Mouse (Mus musculus) left cerebral cortex, postnatal 4 days (tissue): ENCODE data around the gene Foxn2. TPM values are rescaled to one million over a fixed set of nuclear protein-coding genes. Genes with fewer than 3 reads are reported as not detected.
A peak's percentile ranks its signal among the peaks of the same experiment; 100 is the strongest.
"Not testable (repeated sequence)": the region's sequence is repeated elsewhere in the genome, so short reads cannot be mapped to it uniquely, and the experiment has no call there.

Source experiments
- DNase-seq: peaks from one replicate; pipeline ENCODE4 v3.0.0-alpha.2; 2022
- intact Hi-C: fragments of 180-260 bp; cut with DNase I; formaldehyde crosslinking; loops from one replicate; pipeline ENCODE4 v1.15.1; 2025
- total RNA-seq, 2 experiments: library from RNA; stranded (reverse); gene quantifications; 2 replicates each; pipeline ENCODE4 v1.2.3; 2021

Gene Foxn2
- total RNA-seq = 10 to 100 TPM; 13.7 to 14.6 TPM

GRCm38 (mm10) chr17:88440285-88441000 lies at the start of gene Foxn2:
Gene Foxn2, plus strand, starts transcription at chr17:88440711.
- peak; percentile 98 for DNase-seq
- intact Hi-C loops = loop anchor here (5.0 kb wide), 2 partner anchors 72 to 183 kb away; no protein-coding TSS in a partner anchor

GRCm38 (mm10) chr17:88397501-88397900 lies 43.0 kb upstream of the Foxn2 start:
- DNase-seq = no peak
- intact Hi-C loops = no loop called here

DNA sequence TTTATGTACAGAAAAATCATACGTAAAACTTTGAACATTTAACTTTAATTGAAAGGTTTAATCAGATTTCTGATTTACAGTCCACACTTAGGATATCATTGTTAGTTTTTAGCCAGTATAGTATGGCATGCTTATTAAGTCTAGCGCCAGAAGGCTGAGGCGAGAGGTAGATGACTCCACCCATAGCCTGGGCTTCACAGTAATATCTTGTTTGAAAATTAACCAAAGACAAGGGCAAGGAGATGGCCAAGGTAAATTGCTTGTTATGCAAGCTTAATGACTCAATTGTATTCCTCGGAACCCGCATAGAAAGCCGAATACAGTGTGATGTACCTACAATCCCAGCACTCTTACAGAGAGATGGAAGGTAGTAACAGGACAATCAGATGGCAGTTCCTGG lies 42.4 kb upstream of the Foxn2 start:
- no peak for DNase-seq
- intact Hi-C loops = no loop called here

DNA sequence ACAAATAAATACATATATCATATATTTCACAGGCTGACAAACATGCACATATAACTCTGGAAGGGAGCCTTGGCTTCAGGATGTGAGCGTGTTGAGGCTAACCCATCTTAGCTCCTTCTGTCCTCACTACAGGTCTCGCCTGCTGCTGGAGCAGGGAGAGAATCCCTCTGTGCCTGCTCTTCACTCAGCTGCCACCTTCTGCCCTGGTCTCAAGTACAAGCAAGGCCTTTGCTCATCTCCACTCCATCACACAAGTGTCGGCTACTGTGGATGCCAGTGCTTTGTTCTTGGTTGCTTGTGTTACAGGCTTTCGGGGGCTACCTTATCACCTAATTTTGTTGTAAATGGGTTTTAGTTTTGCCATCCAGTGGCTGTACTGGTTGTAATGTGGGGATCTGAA lies 41.7 kb upstream of the Foxn2 start:
- DNase-seq = peak; percentile 34
- intact Hi-C loops = no loop called here

DNA sequence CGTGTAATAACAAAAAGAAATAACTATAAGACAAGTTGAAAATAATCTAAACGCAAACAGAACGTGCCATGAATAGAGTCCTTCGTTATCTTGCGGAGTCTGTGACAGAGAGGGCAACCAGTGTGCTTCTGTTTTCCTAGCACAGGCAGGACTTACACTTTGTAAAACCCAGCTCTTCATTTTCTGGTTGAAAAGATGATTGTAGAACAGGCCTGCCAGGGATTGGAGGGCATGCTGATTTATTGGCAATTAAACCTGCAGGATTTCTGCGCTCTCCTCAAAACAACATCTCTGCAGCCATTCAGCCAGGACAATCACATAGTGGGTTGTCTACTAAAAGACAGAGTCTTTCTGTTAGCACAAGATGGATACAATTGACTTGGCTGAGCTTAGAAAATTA lies 40.4 kb upstream of the Foxn2 start:
- intact Hi-C loops = no loop called here
- peak; percentile 56 for DNase-seq

- DNase-seq = peak; percentile 80
- intact Hi-C loops = no loop called here
Observed at GRCm38 (mm10) chr17:88400702-88401475, 39.6 kb upstream of the Foxn2 start.

DNA sequence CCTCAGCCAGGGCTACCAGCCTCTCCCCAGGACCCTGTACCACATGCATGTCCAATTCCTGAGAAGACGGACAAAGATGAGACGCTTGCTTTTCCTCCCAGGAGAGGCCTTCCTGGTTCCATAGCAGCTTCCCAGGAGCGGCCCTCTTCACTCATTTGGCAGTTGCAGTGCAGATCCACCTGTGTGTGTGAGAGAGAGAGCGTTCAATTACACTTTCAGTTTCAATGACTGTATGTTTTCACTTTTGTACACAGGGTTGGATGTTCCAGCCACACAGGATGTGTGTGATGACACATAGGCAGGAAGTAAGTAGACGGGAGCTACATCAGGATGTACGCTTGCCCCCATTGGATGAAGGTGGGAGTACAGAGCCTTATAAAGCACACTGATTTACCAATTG lies 37.2 kb upstream of the Foxn2 start:
- intact Hi-C loops = no loop called here
- DNase-seq = no peak

DNA sequence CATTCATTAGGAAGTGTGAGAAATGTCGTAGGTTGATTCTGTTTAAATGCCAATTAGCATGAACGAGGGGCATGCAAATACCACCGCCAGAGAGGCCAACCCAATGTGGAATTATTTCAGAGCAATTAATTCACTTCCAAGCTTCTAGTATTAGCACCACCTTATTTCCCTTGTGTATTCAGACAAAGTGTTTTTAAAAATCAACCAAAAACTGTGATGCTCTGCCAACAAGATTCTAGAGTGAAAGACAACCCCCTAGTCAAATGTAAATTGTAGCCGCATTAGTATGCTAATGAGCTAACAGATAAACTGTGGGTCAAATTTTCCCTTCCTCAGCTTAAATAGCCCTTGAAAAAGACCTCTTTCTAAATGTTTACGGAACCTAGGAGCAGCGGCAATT lies 36.0 kb upstream of the Foxn2 start:
- DNase-seq = no peak
- intact Hi-C loops = no loop called here

DNA sequence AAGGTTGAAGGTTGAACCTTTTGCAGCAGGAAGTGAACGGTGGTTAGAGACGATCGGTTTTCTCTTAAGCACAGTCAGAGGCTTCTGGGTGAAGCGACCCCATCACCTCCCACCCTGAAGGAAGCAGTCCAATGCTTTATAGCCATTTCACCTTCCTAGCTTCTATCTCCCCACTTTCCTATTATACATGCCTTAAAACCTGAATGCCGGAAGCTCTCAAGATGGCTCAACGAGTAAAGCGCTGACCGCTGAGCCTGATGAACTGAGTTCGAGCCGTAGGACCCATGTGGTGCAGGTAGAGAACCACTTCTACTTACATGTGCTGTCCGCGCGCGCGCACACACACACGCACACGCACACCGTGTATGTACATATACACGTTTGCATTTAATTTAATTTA lies 35.4 kb upstream of the Foxn2 start:
- intact Hi-C loops = no loop called here
- no peak for DNase-seq

DNA sequence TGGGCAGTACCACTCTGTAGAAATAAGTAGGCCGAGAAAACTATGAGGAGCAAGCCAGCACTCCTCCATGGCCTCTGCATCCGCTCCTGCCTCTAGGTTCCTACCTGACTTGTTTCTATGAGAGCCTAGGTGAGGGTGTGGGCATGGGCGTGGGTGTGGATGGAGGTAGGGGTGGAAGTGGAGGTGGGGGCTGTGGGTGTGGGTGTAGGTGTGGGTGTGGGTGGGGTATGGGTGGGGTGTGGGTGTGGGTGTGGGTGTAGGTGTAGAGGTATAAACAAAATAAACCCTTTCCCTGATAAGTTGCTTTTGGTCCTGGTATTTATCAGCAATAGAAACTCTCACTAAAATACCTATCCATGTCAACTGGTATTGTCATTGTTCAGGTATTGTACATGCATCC lies 30.8 kb upstream of the Foxn2 start:
- DNase-seq = no peak
- intact Hi-C loops = no loop called here

GRCm38 (mm10) chr17:88413155-88413836 lies 27.2 kb upstream of the Foxn2 start:
- intact Hi-C loops = no loop called here
- DNase-seq = no peak

DNA sequence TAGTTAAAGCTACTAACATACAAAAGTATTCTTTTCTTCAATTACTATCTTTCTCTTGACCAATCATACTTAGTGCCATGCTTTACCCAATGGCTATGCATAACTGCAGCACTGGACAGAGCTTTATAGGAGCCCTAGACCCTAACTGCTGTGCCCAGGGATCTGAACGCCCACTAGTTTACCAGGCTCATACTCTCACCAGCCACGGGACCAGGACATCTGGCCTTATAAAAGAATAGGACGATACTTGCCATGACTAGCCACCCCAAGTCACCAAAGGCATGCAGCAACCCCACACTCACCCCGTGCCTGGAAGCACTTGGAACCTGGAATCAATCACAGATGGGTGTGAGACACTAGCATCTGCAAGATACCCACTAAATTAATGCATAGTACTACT lies 20.1 kb upstream of the Foxn2 start:
- DNase-seq = no peak
- intact Hi-C loops = no loop called here

GRCm38 (mm10) chr17:88421246-88421645 lies 19.3 kb upstream of the Foxn2 start:
- intact Hi-C loops = no loop called here
- no peak for DNase-seq

- intact Hi-C loops = no loop called here
- DNase-seq = no peak
Observed at GRCm38 (mm10) chr17:88430719-88431118, 9.8 kb upstream of the Foxn2 start.

GRCm38 (mm10) chr17:88431486-88431885 lies 9.0 kb upstream of the Foxn2 start:
- intact Hi-C loops = no loop called here
- no peak for DNase-seq

DNA sequence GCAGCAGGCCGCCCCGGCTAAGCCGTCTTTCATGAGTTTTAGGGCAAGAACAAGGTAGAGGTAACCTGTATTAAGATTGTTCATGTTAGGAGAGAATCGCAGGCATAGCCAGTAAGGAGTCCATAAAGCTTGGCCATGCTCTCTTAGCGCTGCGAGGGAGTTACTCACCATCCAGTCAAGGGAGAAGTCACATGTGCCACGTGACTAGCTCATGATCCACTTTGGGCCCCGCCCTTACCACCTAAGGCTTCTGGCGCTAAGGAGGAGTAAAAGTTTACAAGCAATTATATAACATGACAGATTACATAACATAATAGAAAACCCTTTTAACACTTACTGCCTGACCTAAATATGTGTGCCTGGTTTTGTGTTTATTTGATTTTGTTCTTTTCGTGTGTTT lies 8.5 kb upstream of the Foxn2 start:
- intact Hi-C loops = no loop called here
- no peak for DNase-seq

DNA sequence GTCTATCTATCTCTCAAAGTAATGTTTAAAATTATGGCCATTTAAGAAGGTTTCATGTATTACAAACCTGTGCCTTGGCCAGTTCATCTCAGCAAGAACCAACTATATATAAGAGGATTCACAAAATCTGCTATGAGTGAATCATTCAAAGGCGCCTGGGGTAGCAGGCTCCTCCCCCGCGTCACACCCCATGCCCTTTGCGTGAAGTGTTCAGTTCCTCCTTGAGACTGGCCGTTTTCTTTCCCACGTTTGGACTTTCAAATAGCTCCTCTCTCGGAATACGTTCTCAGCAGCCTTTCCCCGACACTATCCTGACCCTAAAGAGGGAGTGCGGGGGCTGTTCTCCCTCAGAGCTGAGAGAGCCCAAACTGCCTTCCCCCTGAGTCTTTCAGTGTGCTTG lies 5.2 kb upstream of the Foxn2 start:
- intact Hi-C loops = no loop called here
- no peak for DNase-seq

GRCm38 (mm10) chr17:88436284-88436683 lies 4.2 kb upstream of the Foxn2 start:
- intact Hi-C loops = no loop called here
- DNase-seq = no peak

- DNase-seq, intact Hi-C loops: not testable (repeated sequence)
Observed at GRCm38 (mm10) chr17:88436749-88437148, 3.8 kb upstream of the Foxn2 start.

GRCm38 (mm10) chr17:88437391-88437790 lies 3.1 kb upstream of the Foxn2 start:
- intact Hi-C loops = no loop called here
- no peak for DNase-seq

DNA sequence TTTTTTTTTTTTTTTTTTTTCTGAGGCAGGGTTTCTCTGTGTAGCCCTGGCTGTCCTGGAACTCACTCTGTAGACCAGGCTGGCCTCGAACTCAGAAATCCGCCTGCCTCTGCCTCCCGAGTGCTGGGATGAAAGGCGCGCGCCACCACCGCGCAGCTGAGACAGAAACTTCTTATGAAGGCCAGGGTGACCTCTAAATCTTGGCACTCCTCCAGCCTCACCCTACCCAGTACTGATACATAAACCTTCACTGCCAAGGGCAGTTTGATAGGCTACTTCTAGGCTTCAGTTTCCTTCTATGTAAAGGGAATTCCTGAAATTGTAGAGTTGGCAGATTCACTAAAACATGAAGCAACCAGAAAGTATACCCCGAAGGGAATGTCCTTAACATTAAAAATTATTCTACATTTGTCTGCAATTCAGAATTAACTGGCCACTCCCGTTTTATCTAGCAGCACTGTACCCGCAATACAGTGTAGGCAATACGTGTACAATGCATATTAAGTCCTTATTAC lies 918 bp upstream of the Foxn2 start:
- peak; percentile 15 for DNase-seq
- intact Hi-C loops = loop anchor here (5.0 kb wide), 2 partner anchors 73 to 182 kb away; no protein-coding TSS in a partner anchor
